Mouse (Mus musculus): ENCODE data around the gene S100a14.

Gene S100a14

GRCm38 (mm10) chr3:90526580-90526979 is at the start of gene S100a14:
Gene S100a14 (plus strand): TSS chr3:90526856.
- ATAC-seq (ENCODE audit: insufficient number of reproducible peaks, low FRiP score, low TSS enrichment) = no peak

GRCm38 (mm10) chr3:90486998-90487397 is 39.7 kb upstream of the S100a14 start:
- ATAC-seq (ENCODE audit: insufficient number of reproducible peaks, low FRiP score, low TSS enrichment) = no peak

- no peak for ATAC-seq (ENCODE audit: insufficient number of reproducible peaks, low FRiP score, low TSS enrichment)
Measured at GRCm38 (mm10) chr3:90488576-90488975, 38.1 kb upstream of the S100a14 start.

DNA sequence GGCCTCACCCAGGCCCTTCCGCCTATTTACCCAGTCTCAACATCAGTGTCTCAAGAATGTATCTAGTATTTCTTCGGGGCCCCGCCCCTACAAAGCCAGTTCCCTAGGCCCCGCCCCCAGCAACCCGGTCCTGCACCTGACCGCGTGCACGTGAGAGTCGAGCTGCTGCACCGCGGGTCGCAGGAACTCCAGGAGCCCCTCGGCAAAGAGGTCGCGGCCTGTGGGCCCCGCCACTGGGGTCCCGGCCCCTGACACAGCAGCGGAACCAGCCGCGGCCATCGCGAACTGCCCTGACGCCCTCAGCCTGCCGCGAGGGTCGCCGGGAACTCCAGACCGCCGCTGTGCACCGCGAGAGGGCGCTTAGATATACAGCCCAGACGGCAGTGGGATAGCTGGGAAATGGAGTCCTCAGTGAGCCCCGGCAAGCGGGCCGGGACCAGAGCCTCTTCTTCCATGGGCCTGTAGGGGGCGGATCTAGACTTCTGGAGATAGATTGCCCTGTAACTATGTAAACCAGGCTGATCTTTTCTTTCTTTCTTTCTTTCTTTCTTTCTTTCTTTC is 35.9 kb upstream of the S100a14 start, which contains the start of gene Snapin:
Gene Snapin (minus strand): TSS at position 338 of the 561 bp plus-strand sequence.
- ATAC-seq (ENCODE audit: insufficient number of reproducible peaks, low FRiP score, low TSS enrichment) = peak; percentile 99

DNA sequence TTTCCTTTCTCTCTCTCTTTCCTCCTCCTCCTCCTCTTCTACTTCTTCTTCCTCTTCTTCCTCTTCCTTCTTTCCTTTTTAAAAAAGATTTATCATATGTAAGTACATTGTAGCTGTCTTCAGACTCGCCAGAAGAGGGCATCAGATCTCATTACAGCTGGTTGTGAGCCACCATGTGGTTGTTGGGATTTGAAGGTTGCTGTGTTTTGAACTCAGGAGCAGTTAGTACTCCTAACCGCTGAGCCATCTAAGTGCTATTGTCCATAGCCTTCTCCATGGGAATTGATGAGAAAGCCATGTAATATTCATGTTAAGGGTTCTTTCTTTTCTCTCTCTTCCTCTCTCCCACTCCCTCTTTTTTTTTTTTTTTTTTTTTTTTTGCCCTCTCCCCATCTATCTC is 35.3 kb upstream of the S100a14 start:
- no peak for ATAC-seq (ENCODE audit: insufficient number of reproducible peaks, low FRiP score, low TSS enrichment)

- no peak for ATAC-seq (ENCODE audit: insufficient number of reproducible peaks, low FRiP score, low TSS enrichment)
Measured at GRCm38 (mm10) chr3:90493831-90494540, 32.7 kb upstream of the S100a14 start.

DNA sequence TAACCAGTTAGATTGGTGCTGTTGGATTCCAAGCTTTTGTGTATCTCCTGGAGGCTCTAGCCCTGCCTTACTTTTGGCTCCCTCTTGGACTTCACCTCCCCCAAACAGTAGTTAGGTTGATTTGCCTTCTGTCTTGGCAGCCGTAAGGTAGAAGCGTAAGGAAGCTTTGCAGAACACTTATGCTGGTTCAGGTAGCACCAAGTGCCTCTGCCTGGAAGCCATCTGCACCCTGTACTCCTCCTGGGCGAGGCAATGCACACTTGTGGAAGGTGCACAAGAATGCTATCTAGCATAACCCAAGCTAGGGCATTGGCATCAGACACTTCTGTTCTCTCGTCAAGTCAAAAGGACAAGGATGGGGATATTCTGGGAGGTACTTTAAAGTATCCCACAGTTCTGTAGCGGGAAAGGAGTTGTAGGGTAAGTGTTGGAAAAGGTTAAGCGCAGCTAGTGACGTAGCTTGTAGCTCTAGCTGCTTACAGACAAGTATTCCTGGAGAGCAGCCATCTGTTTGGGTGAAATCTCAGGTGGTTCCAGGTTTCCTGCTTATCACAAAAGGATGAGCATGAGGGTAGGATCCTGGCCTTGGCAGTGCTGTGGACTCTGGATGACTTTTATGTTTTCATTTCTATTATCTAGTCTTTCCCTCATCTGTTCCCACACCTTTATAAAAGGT is 30.7 kb upstream of the S100a14 start:
- no peak for ATAC-seq (ENCODE audit: insufficient number of reproducible peaks, low FRiP score, low TSS enrichment)

GRCm38 (mm10) chr3:90497597-90497996 is 29.1 kb upstream of the S100a14 start:
- ATAC-seq (ENCODE audit: insufficient number of reproducible peaks, low FRiP score, low TSS enrichment) = no peak

DNA sequence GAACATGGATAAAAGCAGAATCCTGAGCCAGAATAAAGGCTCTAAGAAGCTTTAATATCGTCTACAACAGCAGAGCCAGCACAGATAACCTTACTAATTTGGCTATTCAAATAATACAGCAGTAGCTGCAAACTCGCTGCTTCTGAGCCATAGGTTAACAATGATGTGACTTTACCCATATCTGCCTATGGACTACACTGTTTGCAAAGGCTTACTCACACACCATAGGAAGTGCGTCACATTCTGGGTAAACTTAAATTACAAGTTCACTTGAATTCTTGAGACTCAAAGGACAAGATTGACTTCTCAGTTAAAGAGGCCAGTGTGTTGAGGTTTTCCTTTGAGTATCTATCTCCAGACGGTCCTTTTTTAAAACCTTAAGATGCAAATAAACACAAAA is 23.2 kb upstream of the S100a14 start:
- no peak for ATAC-seq (ENCODE audit: insufficient number of reproducible peaks, low FRiP score, low TSS enrichment)

DNA sequence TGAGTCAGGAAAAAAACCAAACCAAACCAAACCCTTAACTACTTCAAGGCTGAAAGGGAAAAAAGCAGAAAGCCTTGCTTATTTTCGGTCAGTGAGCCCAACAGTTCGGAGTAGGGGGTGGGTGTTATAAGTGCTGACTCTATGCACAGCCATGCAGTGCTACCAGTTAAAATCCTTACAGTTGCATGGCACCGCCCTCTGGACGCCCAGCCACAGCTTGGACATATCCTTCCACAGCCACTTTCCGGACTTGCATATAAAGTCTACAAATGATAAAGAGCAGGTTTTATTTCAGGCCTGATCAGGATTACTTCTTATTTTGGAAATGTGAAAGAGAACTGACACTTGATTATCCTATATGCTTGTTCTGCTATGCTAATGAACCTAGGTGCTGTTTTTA is 21.4 kb upstream of the S100a14 start:
- no peak for ATAC-seq (ENCODE audit: insufficient number of reproducible peaks, low FRiP score, low TSS enrichment)

- ATAC-seq (ENCODE audit: insufficient number of reproducible peaks, low FRiP score, low TSS enrichment) = no peak
Measured at GRCm38 (mm10) chr3:90506362-90506761, 20.3 kb upstream of the S100a14 start.

GRCm38 (mm10) chr3:90508287-90508949 is 18.2 kb upstream of the S100a14 start:
- no peak for ATAC-seq (ENCODE audit: insufficient number of reproducible peaks, low FRiP score, low TSS enrichment)

DNA sequence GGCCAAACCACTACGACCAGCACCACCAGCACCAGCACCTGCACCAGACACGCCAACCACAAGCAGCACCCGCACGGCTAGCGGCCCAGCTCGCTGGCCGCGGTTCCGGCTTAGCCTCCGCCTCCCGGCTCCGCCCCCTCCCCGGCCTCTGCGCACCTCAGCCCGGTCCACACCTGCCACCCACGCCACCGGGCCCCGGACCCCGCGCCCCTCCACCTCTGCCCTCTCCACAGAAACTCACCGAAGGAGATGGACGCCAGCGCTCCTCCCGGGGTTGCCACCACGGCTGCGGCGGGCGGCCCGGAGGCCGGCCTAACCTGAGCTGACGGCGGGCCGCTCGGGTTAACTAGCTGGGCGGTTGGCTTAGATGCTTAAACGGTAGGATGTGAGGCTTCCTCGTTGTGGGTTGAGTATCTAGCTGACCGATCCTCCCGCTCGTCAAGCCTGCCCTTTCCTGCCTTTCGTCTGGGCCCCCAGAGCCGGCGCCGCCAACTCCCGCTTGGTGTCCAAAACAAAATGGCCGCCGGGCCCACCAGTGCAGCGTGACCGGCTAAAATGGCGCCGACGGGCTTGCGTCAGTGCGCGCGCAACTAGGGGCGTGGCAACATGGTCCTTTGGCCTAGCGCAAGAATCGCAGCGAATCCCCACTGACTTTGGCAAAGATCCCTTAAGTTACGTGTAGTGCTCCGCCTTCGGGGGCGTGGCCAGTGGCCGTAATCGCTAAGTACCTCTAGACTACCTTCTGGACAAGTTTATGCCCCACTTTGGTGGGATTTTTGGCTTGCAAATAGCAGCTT is 17.5 kb upstream of the S100a14 start, which contains the start of gene Chtop:
Gene Chtop (minus strand): TSS at position 549 of the 797 bp plus-strand sequence.
- ATAC-seq (ENCODE audit: insufficient number of reproducible peaks, low FRiP score, low TSS enrichment) = peak; percentile 80

DNA sequence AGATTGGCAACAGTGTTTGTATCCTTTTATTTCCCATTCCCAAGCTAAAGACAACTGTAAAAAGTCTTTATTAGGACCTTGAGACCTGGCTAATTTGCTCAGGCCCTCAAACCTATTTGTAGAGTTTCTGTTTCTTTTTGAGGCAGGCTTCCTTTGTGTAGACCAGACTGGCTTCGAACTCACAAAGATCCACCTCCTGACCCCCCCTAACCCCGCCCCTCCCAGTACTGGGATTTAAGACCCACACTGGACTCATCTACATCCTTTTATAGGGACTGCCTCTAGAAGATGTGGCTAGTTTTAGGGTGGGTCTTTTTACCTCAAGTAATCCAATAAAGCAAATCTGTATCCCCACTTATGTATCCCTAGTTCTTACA is 16.9 kb upstream of the S100a14 start:
- no peak for ATAC-seq (ENCODE audit: insufficient number of reproducible peaks, low FRiP score, low TSS enrichment)

- no peak for ATAC-seq (ENCODE audit: insufficient number of reproducible peaks, low FRiP score, low TSS enrichment)
Measured at GRCm38 (mm10) chr3:90512276-90512675, 14.4 kb upstream of the S100a14 start.

DNA sequence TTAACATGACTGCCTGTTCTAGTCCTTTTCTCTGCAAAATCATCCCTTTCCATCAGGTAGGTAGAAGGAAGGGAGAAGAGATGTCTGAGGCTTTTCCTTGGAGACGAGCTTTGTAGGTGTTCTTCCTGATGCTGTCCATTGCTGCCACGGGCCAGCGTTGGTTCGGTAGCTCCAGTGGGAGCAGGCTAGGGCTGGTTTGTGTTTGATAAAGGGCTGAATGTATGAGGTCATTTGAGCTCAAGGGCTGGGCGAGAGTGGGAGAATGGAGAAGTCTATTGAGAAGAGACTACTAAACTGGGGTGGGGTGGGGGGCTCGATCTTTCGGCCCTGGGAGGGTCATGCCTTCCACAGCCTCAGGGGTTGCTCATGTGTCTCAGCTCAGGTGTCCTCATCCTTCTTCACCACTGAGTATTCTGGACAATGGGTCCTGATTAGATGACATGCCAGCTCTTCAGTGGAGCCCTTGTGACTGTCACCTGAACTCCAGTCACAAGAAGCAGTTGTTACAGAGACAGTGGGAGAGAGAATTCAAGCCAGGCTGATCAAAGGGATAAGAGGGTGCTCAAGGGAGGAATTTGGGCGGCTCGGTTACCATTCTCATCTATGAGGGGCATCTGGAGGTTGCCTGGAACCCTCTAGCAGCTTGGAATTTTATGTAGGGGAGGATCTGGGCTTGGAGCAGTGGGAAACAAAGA is 13.6 kb upstream of the S100a14 start:
- no peak for ATAC-seq (ENCODE audit: insufficient number of reproducible peaks, low FRiP score, low TSS enrichment)

- ATAC-seq (ENCODE audit: insufficient number of reproducible peaks, low FRiP score, low TSS enrichment) = peak; percentile 12; the same call in 1 of the 2 replicates
Measured at GRCm38 (mm10) chr3:90513796-90514590, 12.7 kb upstream of the S100a14 start, which contains the start of the genes S100a1 and S100a13. Gene S100a1 (minus strand): TSS chr3:90514392. Gene S100a13 (plus strand): TSS chr3:90514435.

DNA sequence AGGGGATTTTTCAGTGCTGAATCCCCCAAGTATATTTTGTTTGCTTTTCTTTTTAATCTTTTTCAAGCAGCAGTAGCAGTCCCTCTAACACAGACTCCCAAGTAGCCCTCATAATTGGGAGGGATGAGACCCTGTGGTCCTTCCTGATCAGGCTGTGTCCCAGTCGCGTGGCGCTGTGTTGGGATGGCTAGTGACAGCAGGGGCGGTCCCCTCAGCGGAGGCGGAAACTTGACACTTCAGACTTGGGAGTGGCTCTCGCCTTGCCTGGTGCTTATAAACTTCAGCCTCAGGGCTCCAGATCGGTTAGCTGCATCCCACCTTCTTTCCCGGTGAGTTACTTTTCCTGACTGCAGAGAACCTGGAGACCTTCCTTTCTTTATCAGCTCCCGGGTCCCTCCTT is 12.0 kb upstream of the S100a14 start:
- no peak for ATAC-seq (ENCODE audit: insufficient number of reproducible peaks, low FRiP score, low TSS enrichment)

GRCm38 (mm10) chr3:90515242-90515641 is 11.4 kb upstream of the S100a14 start:
- ATAC-seq (ENCODE audit: insufficient number of reproducible peaks, low FRiP score, low TSS enrichment) = no peak
